Mouse (Mus musculus) ES-E14 (cell line): ENCODE results near the gene Abhd10. TPM values are rescaled to one million over a fixed set of nuclear protein-coding genes. Genes with fewer than 3 reads are reported as not detected.

Experiments
- DNase-seq: peaks from one replicate; pipeline ENCODE4 v3.0.0-alpha.2; 2013; ENCODE audit warnings: low read depth, low spot score
- H3K27ac ChIP-seq: 2 replicates; pipeline ENCODE4 v1.5.1; 2012; ENCODE audit warnings: low read depth, mild to moderate bottlenecking, low read length, moderate library complexity, mixed read lengths; ENCODE audit not compliant: poor library complexity, insufficient read depth, severe bottlenecking
- H3K36me3 ChIP-seq: 2 replicates; pipeline ENCODE4 v1.6.1; 2012; ENCODE audit warnings: mild to moderate bottlenecking, low read length, moderate library complexity, mixed read lengths; ENCODE audit not compliant: control insufficient read depth, poor library complexity, insufficient read depth, severe bottlenecking
- H3K4me1 ChIP-seq, 2 experiments: fragments of 150-350 bp in 1 of 2; sonication (generic) in 1 of 2; 2 replicates each; pipeline ENCODE4 v1.6.1; 2012; ENCODE audit warnings: low read length in 2 of 2, mild to moderate bottlenecking in 1 of 2, mixed read lengths in 1 of 2; ENCODE audit not compliant: control insufficient read depth in 2 of 2, insufficient read depth in 2 of 2, poor library complexity in 1 of 2
- H3K4me3 ChIP-seq, 2 experiments: fragments of 150-350 bp in 1 of 2; sonication (generic) in 1 of 2; 2 replicates each; pipeline ENCODE4 v1.5.1; 2012; ENCODE audit warnings: low read length in 2 of 2, low read depth in 1 of 2, mild to moderate bottlenecking in 1 of 2, mixed read lengths in 1 of 2; ENCODE audit not compliant: insufficient read depth in 1 of 2, poor library complexity in 1 of 2, severe bottlenecking in 1 of 2
- H3K9ac ChIP-seq: 2 replicates; pipeline ENCODE4 v1.6.1; 2012; ENCODE audit warnings: low read depth, mild to moderate bottlenecking, low read length, mixed read lengths; ENCODE audit not compliant: poor library complexity, insufficient read depth, severe bottlenecking
- H3K9me3 ChIP-seq: fragments of 150-350 bp; sonication (generic); 2 replicates; pipeline ENCODE4 v1.6.1; 2012; ENCODE audit warnings: low read depth, mild to moderate bottlenecking, low read length; ENCODE audit not compliant: control insufficient read depth, insufficient read depth
- CHD2 ChIP-seq: IDR thresholded peaks from 2 replicates; pipeline ENCODE4 v1.6.1; 2014; ENCODE audit warnings: mild to moderate bottlenecking, low read depth, low read length, inconsistent platforms
- HCFC1 ChIP-seq: IDR thresholded peaks from 2 replicates; pipeline ENCODE4 v1.6.1; 2012; ENCODE audit warnings: low read length, inconsistent platforms, borderline replicate concordance; ENCODE audit not compliant: insufficient read depth
- MAFK ChIP-seq: IDR thresholded peaks from 2 replicates; pipeline ENCODE4 v1.6.1; 2014; ENCODE audit warnings: mild to moderate bottlenecking, low read depth, low read length, inconsistent platforms; ENCODE audit not compliant: insufficient read depth
- ZC3H11A ChIP-seq: IDR thresholded peaks from 2 replicates; pipeline ENCODE4 v1.6.1; 2012; ENCODE audit warnings: low read depth, mild to moderate bottlenecking, inconsistent platforms, low read length, borderline replicate concordance
- ZNF384 ChIP-seq: IDR thresholded peaks from 2 replicates; pipeline ENCODE4 v1.6.1; 2012; ENCODE audit warnings: low read depth, low read length, inconsistent platforms
- in situ Hi-C, 2 experiments: fragments of 600-800 bp; cut with MboI; formaldehyde crosslinking; loops; one replicate each; pipeline ENCODE4 v1.15.1; 2025; ENCODE audit warnings: low sequenced_read_pairs in 2 of 2, inconsistent platforms in 1 of 2; ENCODE audit not compliant: unreplicated experiment in 2 of 2
- total RNA-seq: library from RNA; depleted of rRNA; stranded (reverse); fragments of 300-350 nt; gene quantifications from 2 replicates; pipeline ENCODE4 v1.2.3, GENCODE M21; 2012

The Abhd10 gene
- total RNA-seq, 1 experiment = 13.2 TPM

- H3K9ac ChIP-seq = no peak overlapping the region
- no peak for DNase-seq
- H3K4me3 ChIP-seq = no peak overlapping the region
- TF ChIP-seq ZC3H11A (no peak), MAFK (no peak), HCFC1 (no peak), ZNF384 (no peak), CHD2 (no peak)
- H3K36me3 ChIP-seq = no peaks in the 10 kb centered on the region
- no peaks in the 10 kb centered on the region for H3K9me3 ChIP-seq
- H3K27ac ChIP-seq = no peak overlapping the region
- in situ Hi-C loops = no loop called here
- peaks cover 0 to 4% of the 10 kb centered on the region in 2 experiments; a peak in 1 of 4 replicates for H3K4me1 ChIP-seq
Measured at GRCm38 (mm10) chr16:45718296-45718695, 24.5 kb downstream of the Abhd10 start.

- in situ Hi-C loops = no loop called here
- TF ChIP-seq ZNF384 = no peak
- no peaks in the 10 kb centered on the region for H3K9me3 ChIP-seq
- no peak overlapping the region for H3K27ac ChIP-seq
- no peak overlapping the region for H3K4me3 ChIP-seq
- no peak overlapping the region for H3K9ac ChIP-seq
- DNase-seq = no peak
- no peaks in the 10 kb centered on the region for H3K36me3 ChIP-seq
- H3K4me1 ChIP-seq = peaks cover 0 to 3% of the 10 kb centered on the region in 2 experiments; a peak in 1 of 4 replicates
Measured at GRCm38 (mm10) chr16:45714489-45715150, 28.1 kb downstream of the Abhd10 start.

- no peak for TF ChIP-seq MAFK
- no peak for TF ChIP-seq CHD2
- no peak for TF ChIP-seq ZNF384
- TF ChIP-seq HCFC1 = no peak
- TF ChIP-seq ZC3H11A = no peak
- in situ Hi-C loops = no loop called here
- Histone ChIP-seq H3K4me3 (no peak overlapping the region), H3K9ac (no peak overlapping the region), H3K9me3 (no peaks in the 10 kb centered on the region), H3K36me3 (no peaks in the 10 kb centered on the region), H3K27ac (no peak overlapping the region), H3K4me1 (peaks cover 0 to 3% of the 10 kb centered on the region in 2 experiments; a peak in 1 of 4 replicates)
- DNase-seq = no peak
Measured at GRCm38 (mm10) chr16:45713878-45714277, 28.9 kb downstream of the Abhd10 start.

- in situ Hi-C loops = no loop called here
- no peak for TF ChIP-seq ZC3H11A
Measured at GRCm38 (mm10) chr16:45713261-45713660, 29.5 kb downstream of the Abhd10 start.

GRCm38 (mm10) chr16:45711263-45711662 is 31.5 kb downstream of the Abhd10 start:
- TF ChIP-seq CHD2 = no peak
- TF ChIP-seq ZNF384 = no peak
- TF ChIP-seq ZC3H11A = no peak
- TF ChIP-seq HCFC1 = no peak
- no peak for TF ChIP-seq MAFK
- no peak for DNase-seq
- in situ Hi-C loops = no loop called here
- Histone ChIP-seq H3K4me1 (peaks cover 0 to 3% of the 10 kb centered on the region in 2 experiments; a peak in 1 of 4 replicates), H3K27ac (no peak overlapping the region), H3K36me3 (no peaks in the 10 kb centered on the region), H3K9ac (peak overlapping the region; percentile 13; the same call in 1 of the 2 replicates), H3K4me3 (no peak overlapping the region; a peak in 1 of 4 replicates), H3K9me3 (no peaks in the 10 kb centered on the region)

More at GRCm38 (mm10) chr16:45713261-45713660, 29.5 kb downstream of the Abhd10 start:
- no peak overlapping the region for H3K4me3 ChIP-seq
- peaks cover 0 to 3% of the 10 kb centered on the region in 2 experiments; a peak in 1 of 4 replicates for H3K4me1 ChIP-seq
- H3K9me3 ChIP-seq = no peaks in the 10 kb centered on the region
- H3K36me3 ChIP-seq = no peaks in the 10 kb centered on the region
- DNase-seq = no peak
- no peak overlapping the region for H3K9ac ChIP-seq
- no peak overlapping the region for H3K27ac ChIP-seq
